Mouse (Mus musculus) CH12.LX (cell line): ENCODE data around the gene Efna1. TPM values are rescaled to one million over a fixed set of nuclear protein-coding genes. Genes with fewer than 3 reads are reported as not detected.

ENCODE experiments used
- DNase-seq: peaks from one replicate; pipeline ENCODE4 v3.0.0-alpha.2; 2013; ENCODE audit errors: extremely low read depth
- H3K27ac ChIP-seq: 2 replicates; pipeline ENCODE4 v1.5.1; 2012; ENCODE audit warnings: low read depth, mild to moderate bottlenecking, control low read depth, moderate library complexity; ENCODE audit not compliant: insufficient read depth
- H3K27me3 ChIP-seq: replicated peaks from 2 replicates; pipeline ENCODE3; 2012; ENCODE audit warnings: inconsistent platforms
- H3K36me3 ChIP-seq, 2 experiments: replicated peaks in 1 of 2; 2 replicates each; pipeline versions ENCODE3 to v1.6.1; 2012; ENCODE audit warnings: inconsistent platforms in 1 of 2, low read length in 1 of 2, mild to moderate bottlenecking in 1 of 2, mixed read lengths in 1 of 2, moderate library complexity in 1 of 2; ENCODE audit not compliant: control insufficient read depth in 1 of 2, insufficient read depth in 1 of 2
- H3K4me1 ChIP-seq, 2 experiments: 2 replicates each; pipeline ENCODE4 v1.6.1; 2012; ENCODE audit warnings: inconsistent platforms in 1 of 2, moderate library complexity in 1 of 2; ENCODE audit not compliant: insufficient read depth in 2 of 2, control insufficient read depth in 1 of 2
- H3K4me2 ChIP-seq: 2 replicates; pipeline ENCODE4 v1.6.1; 2012; ENCODE audit warnings: low read depth, mild to moderate bottlenecking, control low read depth; ENCODE audit not compliant: poor library complexity, insufficient read depth, severe bottlenecking
- H3K4me3 ChIP-seq, 3 experiments: fragments of 150-350 bp in 1 of 3; sonication (generic) in 1 of 3; replicated peaks in 1 of 3; 2 replicates each; pipeline versions ENCODE3 to v1.5.1; 2011 to 2012; ENCODE audit warnings: low read depth in 2 of 3, low read length in 2 of 3, mild to moderate bottlenecking in 2 of 3, moderate library complexity in 2 of 3, control low read depth in 1 of 3, improper control_type of control experiment in 1 of 3, inconsistent platforms in 1 of 3, mixed read lengths in 1 of 3; ENCODE audit not compliant: poor library complexity in 1 of 3
- H3K79me2 ChIP-seq: replicated peaks from 2 replicates; pipeline ENCODE4 v1.6.1; 2012; ENCODE audit warnings: mild to moderate bottlenecking, moderate library complexity; ENCODE audit not compliant: control insufficient read depth, poor library complexity, insufficient read depth, severe bottlenecking; ENCODE audit errors: extremely low read depth
- H3K9ac ChIP-seq: 2 replicates; pipeline ENCODE4 v1.6.1; 2012; ENCODE audit warnings: low read depth, mild to moderate bottlenecking, control low read depth, moderate library complexity; ENCODE audit not compliant: insufficient read depth
- H3K9me3 ChIP-seq: replicated peaks from 2 replicates; pipeline ENCODE3; 2012; ENCODE audit warnings: low read length, inconsistent platforms, mixed read lengths
- CHD2 ChIP-seq: IDR thresholded peaks from 2 replicates; pipeline ENCODE4 v1.6.1; 2011; ENCODE audit warnings: low read length, improper control_type of control experiment
- CTCF ChIP-seq, 2 experiments: IDR thresholded peaks in 1 of 2; conservative IDR thresholded peaks in 1 of 2; 2 replicates each; pipeline ENCODE4 v1.5.1; 2011 to 2012; ENCODE audit warnings: low read depth in 2 of 2, low read length in 2 of 2, improper control_type of control experiment in 1 of 2, inconsistent platforms in 1 of 2, mild to moderate bottlenecking in 1 of 2, moderate library complexity in 1 of 2
- IRF4 ChIP-seq: IDR thresholded peaks from 2 replicates; pipeline ENCODE4 v1.6.1; 2014; ENCODE audit warnings: low read depth, mild to moderate bottlenecking, inconsistent platforms, low read length, improper control_type of control experiment
- JUN ChIP-seq: IDR thresholded peaks from 2 replicates; pipeline ENCODE4 v1.6.1; 2011; ENCODE audit warnings: low read depth, mild to moderate bottlenecking, low read length, improper control_type of control experiment, moderate library complexity; ENCODE audit not compliant: insufficient read depth
- JUND ChIP-seq: conservative IDR thresholded peaks from 2 replicates; pipeline ENCODE4 v1.6.1; 2011; ENCODE audit warnings: low read depth, low read length, improper control_type of control experiment
- KAT2A ChIP-seq: IDR thresholded peaks from 2 replicates; pipeline ENCODE4 v1.6.1; 2012; ENCODE audit warnings: low read length, improper control_type of control experiment, inconsistent platforms; ENCODE audit not compliant: insufficient replicate concordance
- MAZ ChIP-seq: IDR thresholded peaks from 2 replicates; pipeline ENCODE4 v1.6.1; 2012; ENCODE audit warnings: low read depth, mild to moderate bottlenecking, inconsistent platforms, low read length, improper control_type of control experiment, moderate library complexity
- MEF2A ChIP-seq: IDR thresholded peaks from 2 replicates; pipeline ENCODE4 v1.6.1; 2014; ENCODE audit warnings: low read depth, mild to moderate bottlenecking, inconsistent platforms, low read length, improper control_type of control experiment, borderline replicate concordance
- MXI1 ChIP-seq: IDR thresholded peaks from 2 replicates; pipeline ENCODE4 v1.6.1; 2011; ENCODE audit warnings: mild to moderate bottlenecking, low read depth, low read length, improper control_type of control experiment
- MYC ChIP-seq: IDR thresholded peaks from 2 replicates; pipeline ENCODE4 v1.6.1; 2011; ENCODE audit warnings: low read depth, mild to moderate bottlenecking, improper control_type of control experiment, low read length
- PAX5 ChIP-seq: IDR thresholded peaks from 2 replicates; pipeline ENCODE4 v1.6.1; 2012; ENCODE audit warnings: low read length, inconsistent platforms, mixed read lengths
- POLR2A ChIP-seq: IDR thresholded peaks from 2 replicates; pipeline ENCODE4 v1.6.1; 2011; ENCODE audit warnings: low read depth, mild to moderate bottlenecking, improper control_type of control experiment, low read length
- POLR2AphosphoS2 ChIP-seq: IDR thresholded peaks from 2 replicates; pipeline ENCODE4 v1.6.1; 2011; ENCODE audit warnings: low read depth, low read length, improper control_type of control experiment
- RCOR1 ChIP-seq: conservative IDR thresholded peaks from 2 replicates; pipeline ENCODE4 v1.6.1; 2012; ENCODE audit warnings: low read depth, mild to moderate bottlenecking, inconsistent platforms, low read length, improper control_type of control experiment
- SIN3A ChIP-seq: IDR thresholded peaks from 2 replicates; pipeline ENCODE4 v1.6.1; 2012; ENCODE audit warnings: low read length, improper control_type of control experiment, inconsistent platforms
- TCF12 ChIP-seq: IDR thresholded peaks from 2 replicates; pipeline ENCODE4 v1.6.1; 2014; ENCODE audit warnings: low read depth, mild to moderate bottlenecking, inconsistent platforms, low read length, improper control_type of control experiment
- UBTF ChIP-seq: IDR thresholded peaks from 2 replicates; pipeline ENCODE4 v1.6.1; 2012; ENCODE audit warnings: low read depth, mild to moderate bottlenecking, inconsistent platforms, low read length, improper control_type of control experiment, moderate library complexity
- USF1 ChIP-seq: IDR thresholded peaks from 2 replicates; pipeline ENCODE4 v1.6.1; 2014; ENCODE audit warnings: low read depth, mild to moderate bottlenecking, inconsistent platforms, low read length, improper control_type of control experiment
- ZC3H11A ChIP-seq: IDR thresholded peaks from 2 replicates; pipeline ENCODE4 v1.6.1; 2012; ENCODE audit warnings: low read depth, mild to moderate bottlenecking, inconsistent platforms, low read length, improper control_type of control experiment
- ZKSCAN1 ChIP-seq: IDR thresholded peaks from 2 replicates; pipeline ENCODE4 v1.6.1; 2012; ENCODE audit warnings: low read depth, inconsistent platforms, low read length, improper control_type of control experiment, borderline replicate concordance
- dilution Hi-C: fragments of 300-500 bp; cut with MboI; formaldehyde crosslinking; loops from 2 replicates; pipeline ENCODE4 v1.14.3; 2020; ENCODE audit warnings: low sequenced_read_pairs; ENCODE audit not compliant: extremely low pct_unique_long_range_greater_than_20kb, extremely low pct_ligation_motif_present
- in situ Hi-C: fragments of 300-500 bp; cut with MboI; formaldehyde crosslinking; loops from 3 replicates; pipeline ENCODE4 v1.14.3; 2019; ENCODE audit warnings: low sequenced_read_pairs, low pct_ligation_motif_present, low pct_unique_long_range_greater_than_20kb, mixed read lengths
- polyA plus RNA-seq: library from polyadenylated mRNA; unstranded; fragments of >175 nt; gene quantifications from 2 replicates; pipeline ENCODE4 v1.2.1, GENCODE M21; 2012; ENCODE audit warnings: low read depth; ENCODE audit not compliant: insufficient read length
- total RNA-seq, 2 experiments: library from RNA; depleted of rRNA; stranded (reverse); fragments of 300-350 nt in 1 of 2; fragments of >200 nt in 1 of 2; gene quantifications; 2 replicates each; pipeline ENCODE4 v1.2.3; 2012 to 2014

Gene Efna1
- total and polyA plus RNA-seq, 3 experiments, result 0.70 to 0.93 (median 0.71) TPM

- H3K9ac ChIP-seq, result no peak overlapping the region
- no peaks in the 10 kb centered on the region for H3K36me3 ChIP-seq
- H3K4me1 ChIP-seq, result peaks cover 13 to 26% of the 10 kb centered on the region in 2 experiments
- H3K9me3 ChIP-seq, result no peaks in the 10 kb centered on the region
- no peak for TF ChIP-seq PAX5
- no peak for TF ChIP-seq SIN3A
- TF ChIP-seq MYC, result no peak
- TF ChIP-seq, all 38 proteins: peak for 0
- H3K4me3 ChIP-seq, result no peak overlapping the region
- H3K79me2 ChIP-seq, result no peaks in the 10 kb centered on the region
- no peak overlapping the region for H3K27ac ChIP-seq
- dilution Hi-C loops, result no loop called here
- no peak for DNase-seq
- peaks cover 7% of the 10 kb centered on the region for H3K27me3 ChIP-seq
- in situ Hi-C loops, result no loop called here
- H3K4me2 ChIP-seq, result no peak overlapping the region
These were observed 2.8 kb downstream of the Efna1 start for GRCm38 (mm10) chr3:89278107-89278506.

- Histone ChIP-seq H3K27ac (no peak overlapping the region), H3K4me1 (peaks cover 13 to 25% of the 10 kb centered on the region in 2 experiments), H3K4me3 (no peak overlapping the region), H3K36me3 (no peaks in the 10 kb centered on the region), H3K4me2 (no peak overlapping the region), H3K9me3 (no peaks in the 10 kb centered on the region), H3K79me2 (no peaks in the 10 kb centered on the region), H3K27me3 (peaks cover 7% of the 10 kb centered on the region), H3K9ac (no peak overlapping the region)
- DNase-seq, result no peak
- in situ Hi-C loops (no loop called here), dilution Hi-C loops (no loop called here)
- TF ChIP-seq ZKSCAN1, result no peak
- TF ChIP-seq CTCF (conservative IDR thresholded peaks at IDR 0.05 in 1 of 2, IDR thresholded peaks at IDR 0.05 in 1 of 2; ENCODE audit: low read depth in 2 of 2, low read length in 2 of 2), result no peak
- no peak for TF ChIP-seq ZC3H11A
- no peak for TF ChIP-seq UBTF
- TF ChIP-seq MAZ, result no peak
- TF ChIP-seq RCOR1, result no peak
- TF ChIP-seq POLR2AphosphoS2, result no peak
- TF ChIP-seq IRF4, result no peak
These were observed 3.5 kb downstream of the Efna1 start for GRCm38 (mm10) chr3:89277281-89278021.

DNA sequence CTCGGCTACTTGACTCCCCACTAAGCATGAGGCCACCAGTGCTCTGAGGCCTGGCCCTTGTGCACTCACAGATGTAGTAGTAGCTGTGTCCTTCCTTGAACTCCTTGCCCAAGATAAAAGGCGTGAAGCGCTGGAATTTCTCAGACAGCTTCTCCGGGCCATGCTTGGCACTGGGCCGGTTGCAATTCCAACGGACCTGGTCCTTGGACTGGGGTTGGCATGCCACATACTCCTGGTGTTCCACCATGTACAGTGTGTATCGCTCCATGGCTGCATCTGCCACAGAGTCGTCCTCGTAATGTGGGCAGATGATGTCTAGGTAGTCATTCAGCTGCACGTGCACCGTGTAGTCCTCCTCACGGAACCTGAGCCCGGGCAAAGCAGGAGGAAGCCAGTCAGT, 4.9 kb downstream of the Efna1 start:
- dilution Hi-C loops, result no loop called here
- TF ChIP-seq CHD2 (no peak), JUN (no peak), MXI1 (no peak), MAZ (no peak), POLR2A (no peak), TCF12 (no peak), RCOR1 (no peak), PAX5 (no peak), CTCF (conservative IDR thresholded peaks at IDR 0.05 in 1 of 2, IDR thresholded peaks at IDR 0.05 in 1 of 2; ENCODE audit: low read depth in 2 of 2, low read length in 2 of 2) (no peak), UBTF (no peak), ZKSCAN1 (no peak), USF1 (no peak), KAT2A (no peak), MEF2A (no peak), POLR2AphosphoS2 (no peak), JUND (no peak), ZC3H11A (no peak)
- TF ChIP-seq, all 38 proteins: peak for 0
- H3K4me1 ChIP-seq, result peaks cover 10 to 15% of the 10 kb centered on the region in 2 experiments
- H3K36me3 ChIP-seq, result no peaks in the 10 kb centered on the region
- in situ Hi-C loops, result no loop called here
- DNase-seq, result no peak
- H3K9ac ChIP-seq, result no peak overlapping the region
- no peak overlapping the region for H3K27ac ChIP-seq
- H3K79me2 ChIP-seq, result no peaks in the 10 kb centered on the region
- no peaks in the 10 kb centered on the region for H3K9me3 ChIP-seq
- H3K4me2 ChIP-seq, result no peak overlapping the region
- peaks cover 7% of the 10 kb centered on the region for H3K27me3 ChIP-seq
- H3K4me3 ChIP-seq, result no peak overlapping the region
